Mouse (Mus musculus): ENCODE results near the gene Hspa1a. TPM values are rescaled to one million over a fixed set of nuclear protein-coding genes. Genes with fewer than 3 reads are reported as not detected.
A peak's percentile ranks its signal among the peaks of the same experiment; 100 is the strongest.
"Not testable (repeated sequence)": the region's sequence is repeated elsewhere in the genome, so short reads cannot be mapped to it uniquely, and the experiment has no call there.

The Hspa1a gene
- total RNA-seq (2021) = 10 to 100 TPM; 14.9 to 17.9 TPM

DNA sequence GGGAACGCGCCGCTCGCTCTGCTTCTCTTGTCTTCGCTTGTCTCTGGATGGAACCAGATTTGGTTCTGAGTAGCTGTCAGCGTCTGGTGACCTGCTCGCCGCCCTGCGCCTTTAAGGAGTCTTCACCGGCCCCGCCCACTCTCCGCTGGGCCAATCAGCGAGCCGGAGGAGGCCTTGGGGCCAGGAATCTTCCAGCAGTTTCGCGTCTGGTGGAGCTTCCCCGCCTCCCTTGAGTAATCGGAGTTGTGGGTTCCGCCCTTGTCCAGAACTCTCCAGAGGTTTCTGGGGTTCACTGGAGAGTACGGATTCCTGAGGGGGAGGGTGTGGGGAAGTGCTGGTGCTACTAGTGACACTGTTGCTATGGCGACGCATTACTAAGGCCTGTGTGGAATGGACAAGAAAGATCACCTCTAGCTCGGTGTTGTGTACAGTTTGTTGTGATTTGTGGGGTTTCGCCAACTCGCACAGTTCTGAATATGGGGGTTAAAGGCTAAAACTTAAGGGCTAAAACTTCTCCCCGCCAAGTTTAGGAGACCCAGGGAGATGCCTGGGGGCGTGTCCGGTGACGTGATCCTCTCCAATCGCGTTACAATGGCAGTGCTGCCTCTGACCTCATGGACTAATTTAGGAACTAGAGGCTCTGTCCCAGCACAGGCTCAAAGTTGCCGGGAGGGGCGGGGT is at the start of gene Hspa1a, which contains the start of gene Hspa1l:
TSS of gene Hspa1a (minus strand) at position 88 of the 681 bp plus-strand sequence.
TSS of gene Hspa1l (plus strand) at position 635 of the 681 bp plus-strand sequence.
- DNase-seq (ENCODE audit: extremely low spot score in 1 of 2, low spot score in 1 of 2) = peak; percentile 49 to 53

DNA sequence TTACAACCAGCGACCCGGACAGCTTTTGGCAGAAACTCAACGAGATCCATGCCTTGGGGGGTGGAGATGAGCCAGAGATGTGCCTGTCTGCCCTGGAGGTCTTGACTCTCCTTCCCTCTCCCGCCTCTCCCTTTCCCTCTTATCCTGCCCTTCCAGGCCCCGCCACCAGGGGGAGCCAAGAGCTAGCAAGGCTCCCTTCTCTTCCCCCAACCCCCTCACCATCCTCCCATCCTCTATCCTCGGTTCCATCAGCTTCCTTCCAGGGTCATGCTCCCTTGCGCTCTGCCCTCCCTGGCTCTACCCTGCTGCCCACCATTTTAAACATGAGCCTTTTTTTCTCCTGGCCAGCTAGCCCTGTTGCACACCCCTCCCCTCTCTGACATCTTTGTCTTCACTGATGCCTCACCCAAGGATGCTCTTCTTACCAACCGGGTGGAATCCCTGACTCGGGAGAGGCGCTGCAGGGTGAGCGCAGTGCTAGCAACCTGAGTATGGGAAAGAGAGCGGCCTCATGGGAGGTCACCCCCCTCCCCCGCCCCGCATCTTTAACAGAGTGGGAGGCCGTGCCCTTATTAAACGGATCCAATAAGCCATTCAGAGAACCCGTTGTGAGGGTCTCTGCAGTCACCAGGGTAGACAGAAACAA is 49.3 kb upstream of the Hspa1a start:
- DNase-seq (ENCODE audit: extremely low spot score in 1 of 2, low spot score in 1 of 2) = peak; percentile 89 to 97

DNA sequence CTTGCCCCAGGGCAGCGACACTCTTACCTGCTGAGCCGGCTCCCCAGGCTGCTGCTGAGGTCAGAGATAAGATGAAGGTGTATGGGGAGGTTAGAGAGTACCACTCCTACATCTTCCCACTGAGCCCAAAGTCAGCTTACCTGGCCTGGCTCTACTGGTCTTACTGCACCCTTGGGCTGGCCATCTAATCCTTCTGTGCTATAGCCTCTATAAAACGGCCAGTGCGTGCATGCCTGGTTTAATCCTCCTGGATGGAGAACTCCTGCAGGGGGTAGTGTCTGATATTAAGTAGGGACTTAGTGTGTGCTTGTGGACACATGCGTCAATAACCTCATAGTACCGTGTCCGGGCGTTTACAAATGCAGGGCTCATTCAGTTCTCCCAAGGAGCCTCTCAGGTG is 48.6 kb upstream of the Hspa1a start:
- DNase-seq (ENCODE audit: extremely low spot score in 1 of 2, low spot score in 1 of 2) = no peak

DNA sequence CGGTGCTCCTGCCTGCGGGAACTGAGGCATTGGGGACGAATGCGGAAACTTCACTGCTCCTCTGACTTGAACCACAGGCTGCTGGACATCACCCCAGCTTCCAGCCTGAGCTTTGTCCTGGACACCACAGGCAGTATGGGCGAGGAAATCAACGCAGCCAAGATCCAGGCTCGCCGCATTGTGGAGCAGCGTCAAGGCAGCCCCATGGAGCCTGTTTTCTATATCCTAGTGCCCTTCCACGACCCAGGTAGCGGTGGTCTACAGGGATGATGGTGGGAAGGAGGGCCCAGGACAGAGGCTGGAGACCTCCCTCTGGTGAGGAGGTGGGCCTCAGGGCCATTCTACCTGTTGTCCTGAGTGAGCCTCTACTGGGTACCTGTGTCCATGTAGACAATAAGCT is 47.9 kb upstream of the Hspa1a start:
- no peak for DNase-seq (ENCODE audit: extremely low spot score in 1 of 2, low spot score in 1 of 2)

DNA sequence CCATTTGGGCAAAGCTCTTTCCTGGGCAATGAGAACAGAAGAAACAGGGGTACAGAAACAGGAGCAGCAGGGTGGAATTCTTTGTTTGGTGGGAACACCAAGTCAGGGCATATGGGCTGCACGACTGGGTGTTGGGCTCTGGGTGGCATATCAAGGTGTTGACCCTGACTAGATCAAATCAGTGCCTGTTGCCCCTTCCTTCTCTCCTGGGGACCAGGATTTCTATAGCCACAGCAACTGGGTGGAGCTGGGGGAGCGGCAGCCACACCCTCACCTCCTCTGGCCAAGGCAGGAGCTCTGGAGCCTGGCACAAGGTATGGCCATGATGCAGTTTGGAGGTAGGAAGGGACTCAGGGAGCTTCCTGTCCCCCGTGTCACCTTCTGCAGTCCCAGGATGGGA is 46.2 kb upstream of the Hspa1a start:
- DNase-seq (ENCODE audit: extremely low spot score in 1 of 2, low spot score in 1 of 2) = no peak

DNA sequence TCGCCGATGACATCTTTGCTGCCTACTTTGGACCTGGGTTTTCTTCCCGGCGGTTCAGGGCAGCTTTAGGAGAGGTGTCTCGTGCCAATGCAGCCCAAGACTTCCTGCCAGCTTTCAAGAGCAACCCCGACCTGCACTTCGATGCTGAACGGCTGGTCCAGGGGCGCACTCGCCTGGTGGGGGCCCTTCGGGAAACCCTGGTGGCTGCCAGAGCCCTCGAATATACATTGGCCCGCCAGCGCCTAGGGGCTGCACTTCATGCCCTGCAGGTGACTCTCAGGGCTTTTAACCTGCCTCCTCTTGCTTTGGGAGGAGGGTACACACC is 45.7 kb upstream of the Hspa1a start:
- no peak for DNase-seq (ENCODE audit: extremely low spot score in 1 of 2, low spot score in 1 of 2)

DNA sequence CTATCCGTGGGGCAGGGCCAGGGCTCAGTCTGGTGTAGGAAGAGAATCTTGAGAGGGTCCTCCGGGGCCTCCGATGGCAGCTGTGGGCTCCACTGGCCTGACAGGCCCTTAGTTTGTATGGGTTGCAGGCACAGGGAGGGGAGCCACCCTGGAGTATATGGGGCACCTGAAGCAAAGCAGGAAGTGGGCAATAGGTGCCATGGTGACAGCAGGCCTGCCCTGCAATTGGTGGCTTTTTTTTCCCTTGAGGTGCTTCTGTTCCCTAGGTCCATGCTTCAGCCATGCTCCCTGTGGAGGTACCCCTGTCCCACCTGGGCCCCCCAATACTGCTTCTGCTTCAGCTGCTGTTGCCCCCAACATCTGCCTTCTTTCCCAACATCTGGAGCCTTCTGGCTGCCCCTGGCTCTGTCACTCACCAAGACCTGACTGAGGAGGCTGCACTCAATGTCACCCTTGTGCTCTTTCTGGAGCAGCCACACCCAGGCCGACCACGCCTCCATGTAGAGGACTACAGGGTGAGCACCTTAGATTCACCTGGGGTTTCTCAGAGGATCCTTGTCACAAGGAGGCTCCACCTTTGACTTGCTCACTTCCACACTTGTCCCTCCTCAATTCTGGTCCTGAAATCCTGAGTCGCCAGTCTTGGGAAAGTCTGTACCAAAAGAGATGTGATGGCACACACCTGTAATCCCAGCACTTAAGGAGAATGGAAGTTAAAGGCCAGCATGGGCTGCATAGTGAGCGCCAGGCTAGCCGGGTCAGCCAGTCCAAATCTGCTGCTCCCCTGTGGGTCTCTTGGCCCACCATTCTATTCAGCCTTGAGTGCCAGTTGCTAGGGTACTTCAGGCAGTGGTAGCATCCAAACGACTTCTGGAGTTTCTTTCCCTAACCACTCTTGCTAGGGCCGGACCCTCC is 45.1 kb upstream of the Hspa1a start:
- DNase-seq (ENCODE audit: extremely low spot score in 1 of 2, low spot score in 1 of 2) = no peak

DNA sequence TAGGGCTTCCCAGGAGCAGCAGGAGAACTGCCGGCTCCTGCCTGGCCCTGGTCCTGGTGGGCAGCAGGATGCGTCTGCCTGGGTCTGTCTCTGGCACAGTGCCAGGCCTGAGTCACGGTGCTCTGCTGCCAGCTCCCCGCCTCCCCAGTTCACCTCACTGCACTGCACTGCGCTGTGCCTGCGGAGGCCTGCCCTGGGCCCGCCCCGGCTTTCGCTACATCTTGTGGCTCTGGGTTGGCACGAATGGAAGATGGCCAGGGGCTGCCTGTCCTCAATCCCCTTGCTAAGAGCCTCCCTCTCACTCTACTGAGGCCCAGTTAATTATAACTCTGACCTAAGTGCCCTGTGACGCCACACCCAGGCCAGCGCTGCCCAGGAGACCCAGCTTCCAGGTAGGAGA is 44.4 kb upstream of the Hspa1a start, which contains the start of gene Vwa7:
TSS of gene Vwa7 (plus strand) at position 204 of the 400 bp plus-strand sequence.
- DNase-seq (ENCODE audit: extremely low spot score in 1 of 2, low spot score in 1 of 2) = no peak

DNA sequence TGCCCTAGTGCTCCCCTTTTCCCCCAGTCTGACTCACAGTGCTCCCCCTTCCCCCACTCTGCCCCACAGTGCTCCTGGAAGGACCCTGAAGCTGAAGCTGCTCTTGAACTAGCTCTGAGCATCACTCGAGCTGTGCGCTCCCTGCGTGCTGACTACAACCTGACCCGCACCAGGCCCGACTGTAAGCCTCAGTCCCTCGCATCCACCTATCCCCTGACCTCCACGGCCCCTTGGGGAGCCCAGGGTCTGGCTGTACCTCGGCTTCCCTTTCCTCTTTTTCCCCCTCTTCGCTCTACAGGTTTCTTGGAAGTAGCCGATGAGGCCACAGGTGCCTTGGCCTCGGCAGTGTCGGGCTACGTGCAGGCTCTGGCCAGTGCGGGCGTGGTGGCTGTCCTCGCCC is 43.3 kb upstream of the Hspa1a start:
- DNase-seq (ENCODE audit: extremely low spot score in 1 of 2, low spot score in 1 of 2) = no peak

DNA sequence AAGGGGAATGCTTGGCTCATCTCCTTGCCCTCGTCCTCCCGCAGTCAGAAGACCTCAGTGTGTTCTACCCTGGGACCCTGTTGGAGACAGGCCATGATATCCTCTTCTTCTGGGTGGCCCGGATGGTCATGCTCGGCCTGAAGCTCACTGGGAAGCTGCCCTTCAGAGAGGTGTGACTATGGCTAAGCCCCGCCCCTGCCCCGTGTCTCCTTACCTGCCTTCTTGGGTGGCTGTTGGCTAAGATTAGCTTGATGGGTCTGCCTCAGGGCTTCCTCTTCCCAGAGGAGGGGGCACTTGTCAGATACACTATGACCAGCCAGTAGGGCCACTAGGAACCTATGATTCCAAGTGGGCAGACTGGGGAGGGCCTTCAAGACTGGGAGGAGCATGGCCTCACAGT is 41.3 kb upstream of the Hspa1a start:
- no peak for DNase-seq (ENCODE audit: extremely low spot score in 1 of 2, low spot score in 1 of 2)

DNA sequence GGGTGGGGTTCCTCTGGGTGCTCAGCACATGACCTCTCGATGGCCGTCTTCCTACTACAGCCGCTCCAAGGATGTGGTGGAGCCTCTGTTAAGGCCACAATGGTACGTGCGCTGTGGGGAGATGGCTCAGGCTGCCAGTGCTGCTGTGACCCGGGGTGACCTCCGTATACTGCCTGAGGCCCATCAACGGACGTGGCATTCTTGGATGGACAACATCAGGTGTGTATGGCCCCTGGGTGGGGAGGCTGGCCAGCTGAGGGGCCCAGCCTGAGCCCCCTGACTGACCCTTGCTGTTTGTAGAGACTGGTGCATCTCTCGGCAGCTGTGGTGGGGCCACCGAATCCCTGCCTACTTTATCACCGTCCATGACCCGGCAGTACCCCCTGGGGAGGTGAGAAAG is 40.5 kb upstream of the Hspa1a start:
- DNase-seq (ENCODE audit: extremely low spot score in 1 of 2, low spot score in 1 of 2) = no peak

DNA sequence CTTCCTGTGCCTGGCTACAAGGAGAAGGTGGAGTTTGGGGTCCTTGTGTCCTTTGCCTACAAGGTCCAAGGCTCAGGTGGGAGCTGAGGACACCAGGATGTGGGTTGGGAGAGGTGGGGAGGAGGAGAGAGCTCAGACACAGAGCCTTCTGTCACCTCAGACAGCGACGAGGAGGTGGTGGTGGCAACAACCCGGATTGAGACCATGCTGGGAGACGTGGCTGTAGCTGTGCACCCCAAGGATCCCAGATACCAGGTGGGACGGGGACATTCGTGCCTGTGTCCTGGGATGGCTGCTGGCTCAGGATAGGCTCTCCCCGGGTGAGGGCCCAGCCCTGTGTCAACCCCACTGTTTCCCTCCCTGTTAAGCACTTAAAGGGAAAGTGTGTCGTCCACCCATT is 39.5 kb upstream of the Hspa1a start:
- DNase-seq (ENCODE audit: extremely low spot score in 1 of 2, low spot score in 1 of 2) = no peak

DNA sequence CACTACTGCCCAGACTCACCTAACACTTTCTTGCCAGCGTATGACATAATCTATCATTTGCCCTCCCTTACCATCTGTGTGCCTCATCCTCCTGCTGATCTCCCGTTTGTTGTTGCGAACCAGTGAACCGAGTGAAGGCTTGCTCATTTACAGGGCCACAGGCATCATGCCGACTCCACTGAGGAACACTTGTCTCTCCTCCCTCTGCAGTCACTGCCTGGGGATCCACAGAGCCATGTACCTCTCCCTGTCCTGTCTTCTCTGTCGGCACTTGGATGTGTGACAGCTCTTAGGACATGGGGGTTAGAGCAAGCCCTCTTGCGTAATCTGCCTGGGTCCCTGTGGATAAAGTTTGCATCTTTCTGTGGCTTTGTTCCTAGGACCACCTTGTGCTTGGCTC is 37.6 kb upstream of the Hspa1a start:
- no peak for DNase-seq (ENCODE audit: extremely low spot score in 1 of 2, low spot score in 1 of 2)

DNA sequence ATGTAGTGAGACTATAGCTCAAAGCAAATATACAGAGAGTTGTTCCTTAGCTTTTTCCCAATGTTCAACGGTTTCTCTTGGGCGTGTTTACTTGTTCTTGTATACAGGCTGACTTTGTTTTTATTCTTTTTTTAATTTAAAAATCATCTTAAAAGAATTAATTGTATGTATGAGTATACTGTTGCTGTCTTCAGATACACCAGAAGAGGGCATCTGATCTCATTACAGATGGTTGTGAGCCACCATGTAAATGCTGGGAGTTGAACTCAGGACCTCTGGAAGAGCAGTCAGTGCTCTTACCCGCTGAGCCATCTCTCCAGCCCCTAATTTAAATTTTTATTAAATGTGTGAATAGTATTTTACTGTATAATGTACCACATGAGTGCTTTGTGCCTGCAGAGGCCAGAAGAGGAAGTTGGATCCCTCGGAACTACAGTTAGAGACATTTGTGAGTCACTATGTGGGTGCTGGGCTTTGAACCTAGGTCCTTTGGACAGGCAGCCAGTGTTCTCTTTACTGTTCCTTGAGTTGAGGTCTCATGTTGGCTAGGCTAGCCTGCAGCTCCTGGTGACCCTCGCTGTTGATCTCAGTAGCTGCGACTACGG is 35.5 kb upstream of the Hspa1a start:
- DNase-seq (ENCODE audit: extremely low spot score in 1 of 2, low spot score in 1 of 2) = no peak

DNA sequence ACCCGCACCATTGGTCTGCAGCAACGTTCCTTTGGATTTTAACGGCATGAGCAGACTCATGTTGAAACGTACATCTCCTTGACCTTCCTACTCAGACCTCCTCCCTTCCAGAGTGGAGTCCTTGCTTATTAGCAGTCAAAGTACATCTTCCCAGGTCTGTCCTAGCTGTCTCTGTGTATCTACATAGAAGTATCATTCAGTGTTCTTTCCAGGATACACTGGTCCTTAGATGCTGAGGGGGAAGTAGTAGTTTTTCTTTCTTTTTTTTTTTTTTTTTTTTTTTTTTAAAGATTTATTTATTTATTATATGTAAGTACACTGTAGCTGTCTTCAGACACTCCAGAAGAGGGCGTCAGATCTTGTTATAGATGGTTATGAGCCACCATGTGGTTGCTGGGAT is 33.9 kb upstream of the Hspa1a start:
- DNase-seq (ENCODE audit: extremely low spot score in 1 of 2, low spot score in 1 of 2) = not testable (repeated sequence)

DNA sequence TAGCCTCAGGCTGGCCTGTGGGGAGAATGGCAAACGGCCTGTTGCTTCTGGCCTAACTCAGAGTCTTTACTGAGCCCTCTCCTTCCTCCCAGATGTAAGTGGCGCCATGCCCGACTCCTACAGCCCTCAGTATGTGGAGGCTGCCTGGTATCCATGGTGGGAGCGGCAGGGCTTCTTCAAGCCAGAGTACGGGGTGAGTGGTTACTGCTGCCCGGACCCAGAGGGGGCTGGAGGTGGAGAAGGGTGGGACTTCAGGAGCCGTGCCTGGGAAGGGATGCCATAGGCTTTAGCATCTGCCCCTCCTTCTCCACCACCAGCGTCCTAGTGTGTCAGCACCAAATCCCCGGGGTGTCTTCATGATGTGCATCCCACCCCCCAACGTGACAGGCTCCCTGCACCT is 33.2 kb upstream of the Hspa1a start:
- DNase-seq (ENCODE audit: extremely low spot score in 1 of 2, low spot score in 1 of 2) = no peak

DNA sequence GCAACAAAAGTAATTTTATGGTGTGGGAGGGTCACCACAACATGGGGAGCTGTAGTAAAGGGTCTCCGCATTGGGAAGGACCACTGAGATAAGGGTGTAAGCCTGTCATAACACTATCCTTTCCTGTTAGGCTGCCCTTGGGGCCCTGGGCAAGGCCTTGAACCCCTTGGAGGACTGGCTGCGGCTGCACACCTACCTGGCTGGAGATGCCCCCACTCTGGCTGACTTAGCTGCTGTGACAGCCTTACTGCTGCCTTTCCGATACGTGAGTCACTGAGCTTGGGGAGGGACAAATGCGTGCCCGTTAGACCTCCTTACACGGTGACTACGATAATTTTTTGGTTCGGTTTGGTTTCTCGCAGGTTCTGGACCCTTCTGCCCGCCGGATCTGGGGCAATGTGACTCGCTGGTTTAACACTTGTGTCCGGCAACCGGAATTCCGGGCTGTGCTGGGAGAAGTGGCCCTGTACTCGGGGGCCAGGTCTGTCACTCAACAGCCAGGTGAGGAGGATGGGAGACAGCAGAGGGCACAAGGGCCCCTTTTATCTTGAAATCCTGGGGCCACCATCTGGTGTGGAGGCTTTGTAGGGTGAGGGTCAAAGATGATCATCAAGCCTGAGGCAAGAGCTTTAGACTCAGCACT is 32.2 kb upstream of the Hspa1a start:
- no peak for DNase-seq (ENCODE audit: extremely low spot score in 1 of 2, low spot score in 1 of 2)

DNA sequence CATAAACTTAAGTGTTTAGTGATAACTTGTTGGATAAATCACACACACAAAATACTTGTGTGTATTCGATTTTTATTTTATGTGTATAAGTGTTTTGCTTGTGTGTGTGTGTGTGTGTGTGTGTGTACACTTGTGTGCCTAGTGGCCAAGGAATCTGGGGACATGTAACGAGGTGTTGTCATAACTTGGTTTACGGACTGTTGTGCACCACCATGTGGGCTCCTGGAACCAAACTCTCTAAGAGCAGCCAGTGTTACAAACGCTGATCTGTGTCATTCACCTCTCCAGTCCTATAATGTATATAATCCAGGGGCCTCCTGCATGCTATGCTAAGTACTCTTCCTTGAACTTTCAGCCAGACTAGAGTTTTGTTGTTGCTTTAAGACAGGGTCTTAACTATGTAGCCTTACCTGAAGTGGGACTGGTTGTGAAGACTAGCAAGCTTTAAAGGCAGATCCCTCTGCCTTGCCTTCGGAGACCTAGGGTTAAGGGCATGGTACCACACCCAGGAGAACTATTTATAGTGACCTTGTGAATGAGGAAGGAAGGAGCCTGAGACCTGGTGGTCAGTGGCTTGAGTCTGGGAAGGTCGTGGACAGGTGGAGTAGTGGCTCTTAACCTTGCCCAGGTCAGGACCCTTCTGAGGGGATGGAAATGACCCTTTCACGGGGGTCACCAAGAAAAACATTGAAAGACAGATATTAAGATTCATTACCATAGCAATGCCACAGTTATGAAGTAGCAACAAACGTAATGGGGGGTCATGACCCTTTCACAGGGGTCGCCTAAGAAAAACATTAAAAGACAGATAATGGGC is 31.3 kb upstream of the Hspa1a start:
- DNase-seq (ENCODE audit: extremely low spot score in 1 of 2, low spot score in 1 of 2) = no peak

DNA sequence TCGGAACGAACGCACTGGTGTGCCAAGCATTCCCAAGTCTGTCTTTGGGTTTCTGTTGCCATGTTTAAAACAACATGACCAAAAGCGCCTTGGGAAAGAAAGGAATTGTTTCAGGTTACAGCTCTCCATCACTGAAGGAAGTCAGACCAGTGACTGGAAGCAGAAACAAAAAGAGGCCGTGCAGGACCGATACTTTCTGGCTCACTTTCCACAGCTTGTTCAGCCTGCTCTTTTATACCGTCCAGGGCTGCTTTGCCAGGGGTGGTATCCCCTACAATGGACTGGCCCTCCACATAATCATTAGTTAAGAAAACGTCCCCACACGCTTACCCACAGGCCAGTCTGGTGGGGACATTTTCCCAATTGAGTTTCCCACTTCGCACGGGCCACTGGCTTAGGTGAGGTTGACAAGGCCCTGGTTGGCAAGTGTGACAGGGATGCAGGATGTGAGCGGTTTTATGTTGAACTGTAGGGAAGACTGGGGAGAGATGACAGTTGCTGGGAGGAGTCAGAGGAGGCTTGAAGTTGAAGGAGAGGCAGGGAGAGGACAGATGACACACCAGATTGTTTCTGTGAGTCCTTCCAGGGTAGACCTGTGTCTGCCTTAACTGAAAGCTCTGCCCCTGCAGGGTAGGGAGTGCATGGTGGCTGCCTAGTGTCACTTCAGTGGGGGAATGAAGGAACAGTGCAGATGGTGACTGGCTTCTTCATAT is 30.4 kb upstream of the Hspa1a start:
- no peak for DNase-seq (ENCODE audit: extremely low spot score in 1 of 2, low spot score in 1 of 2)
